Mouse (Mus musculus) brain, embryonic 14.5 days (tissue): ENCODE data around the gene Tead1.

Experiments
- CTCF ChIP-seq: fragments of 200-500 bp; IDR thresholded peaks from 2 replicates; pipeline ENCODE4 v1.5.1; 2012; ENCODE audit warnings: inconsistent platforms, mild to moderate bottlenecking, moderate library complexity, borderline replicate concordance; ENCODE audit not compliant: insufficient read depth, insufficient read length; ENCODE audit errors: extremely low read depth
- POLR2A ChIP-seq: fragments of 200-500 bp; IDR thresholded peaks from 2 replicates; pipeline ENCODE4 v1.6.1; 2012; ENCODE audit warnings: mild to moderate bottlenecking, inconsistent platforms, borderline replicate concordance; ENCODE audit not compliant: poor library complexity, insufficient read depth, insufficient read length, severe bottlenecking; ENCODE audit errors: extremely low read depth

GRCm38 (mm10) chr7:112794481-112794880, 115.4 kb downstream of the Tead1 start:
- TF ChIP-seq CTCF, result no peak
- TF ChIP-seq POLR2A, result no peak
